Mouse (Mus musculus): ENCODE measurements around the gene Ace3. TPM values are rescaled to one million over a fixed set of nuclear protein-coding genes. Genes with fewer than 3 reads are reported as not detected.

Ace3 gene
- total RNA-seq (2021) = not detected
- long read RNA-seq, experiment 1 = 0 reads
- long read RNA-seq, experiment 2 = 0 reads

GRCm38 (mm10) chr11:105994375-105994774 lies at the start of gene Ace3:
Gene Ace3 (plus strand): TSS chr11:105994675.
- no peak for DNase-seq

DNA sequence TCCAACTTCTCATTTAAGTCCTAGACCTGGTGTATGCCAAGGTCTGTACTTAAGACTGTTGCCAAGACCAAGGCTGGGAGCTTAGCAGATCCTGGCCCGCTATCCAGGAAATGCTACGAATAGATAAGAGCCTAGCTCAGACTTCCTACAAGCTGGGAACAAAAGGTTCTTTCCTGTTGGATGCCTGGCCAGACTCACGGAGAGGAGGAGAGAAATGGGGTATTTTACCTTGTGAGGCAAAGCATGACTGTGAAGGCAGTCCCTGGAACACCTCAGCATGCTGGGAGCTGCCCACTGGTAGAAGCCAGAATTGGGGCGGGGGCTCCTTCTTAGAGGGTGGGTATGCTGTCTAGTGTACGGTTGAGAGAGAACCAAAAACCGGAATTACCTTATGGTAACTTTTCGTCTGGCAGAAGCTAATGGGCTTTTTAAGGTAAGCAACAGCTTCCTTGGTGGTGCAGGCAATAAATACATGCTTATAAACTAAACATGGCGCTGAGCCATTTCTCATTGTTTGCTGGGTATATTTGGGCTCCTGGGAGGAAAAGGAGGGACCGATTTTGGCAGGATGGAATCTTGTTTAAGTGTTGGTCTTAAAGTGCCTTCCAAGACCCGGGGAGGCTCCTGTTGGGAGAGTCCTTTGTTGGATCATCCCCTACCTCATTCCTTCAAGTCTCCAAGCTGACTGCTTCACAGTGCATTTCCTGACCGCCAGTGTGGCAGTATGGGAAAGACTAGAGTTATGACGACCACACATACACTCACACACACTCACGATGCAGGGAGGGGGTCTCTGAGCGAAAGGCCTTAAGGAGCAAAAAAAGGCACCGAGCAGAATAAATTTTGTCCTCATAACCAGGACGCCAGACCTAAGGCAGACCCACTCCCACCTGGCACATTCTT lies 49.5 kb upstream of the Ace3 start:
- peak; percentile 35 to 49 for DNase-seq

DNA sequence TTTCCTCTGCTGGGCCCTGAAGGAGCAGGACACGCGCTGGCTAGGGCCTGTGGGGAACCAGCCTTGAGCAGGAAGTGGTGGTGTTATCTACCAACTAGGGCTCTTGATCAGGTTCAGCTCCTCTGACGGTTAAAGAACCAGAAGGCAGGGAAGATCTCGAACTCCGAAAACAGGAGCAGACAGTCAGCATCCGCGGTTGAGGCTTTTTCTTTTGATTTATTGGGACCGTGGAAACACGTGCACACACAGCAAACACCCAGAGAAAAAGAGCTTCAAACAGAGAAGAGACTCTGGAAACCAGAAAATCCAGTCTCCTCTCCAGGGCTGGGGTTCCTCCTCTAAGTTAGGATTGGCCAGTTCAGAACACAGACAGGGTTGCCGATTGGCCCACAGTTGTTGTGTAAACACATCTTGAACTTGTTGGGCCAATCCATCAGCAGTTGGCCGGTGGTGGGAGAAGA lies 47.8 kb upstream of the Ace3 start:
- no peak for DNase-seq

DNA sequence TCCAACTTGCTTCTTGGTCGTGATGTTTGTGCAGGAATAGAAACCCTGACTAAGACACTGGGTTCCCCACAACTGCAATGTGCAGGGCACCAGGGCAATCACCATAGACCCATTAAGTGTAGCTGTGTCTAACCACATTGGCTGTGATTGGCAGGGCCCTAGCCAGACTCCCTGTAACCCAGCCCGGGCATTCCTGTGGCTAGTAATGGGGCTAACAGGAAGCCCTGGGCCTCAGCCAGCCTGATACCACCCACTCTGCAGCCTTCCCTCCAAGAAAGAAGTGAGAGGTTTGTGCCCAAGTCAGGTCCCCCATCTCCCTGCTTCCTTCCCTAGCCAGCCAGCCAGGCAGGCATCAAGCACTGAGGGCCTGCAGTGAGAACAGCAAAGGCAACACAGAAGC lies 46.2 kb upstream of the Ace3 start:
- DNase-seq = no peak

DNA sequence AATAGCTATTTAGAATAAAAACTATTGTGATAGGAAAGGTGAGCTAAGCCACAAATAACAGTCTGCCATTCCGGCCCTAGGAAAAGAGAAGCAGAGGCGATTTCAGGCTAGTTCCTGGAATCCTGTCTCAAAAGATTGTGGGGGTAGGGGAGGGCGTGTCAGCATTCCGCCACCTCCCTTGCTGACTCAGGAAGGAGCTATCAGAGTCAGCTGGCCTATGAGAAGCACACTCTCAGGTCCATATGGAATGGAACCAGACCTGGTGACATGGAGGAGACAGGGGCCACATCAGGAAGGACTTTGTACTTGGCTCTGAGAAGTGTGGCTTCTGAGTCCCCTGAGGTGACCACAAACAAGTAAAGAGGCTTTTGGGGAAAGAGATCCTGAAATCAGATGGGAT lies 44.0 kb upstream of the Ace3 start:
- no peak for DNase-seq

DNA sequence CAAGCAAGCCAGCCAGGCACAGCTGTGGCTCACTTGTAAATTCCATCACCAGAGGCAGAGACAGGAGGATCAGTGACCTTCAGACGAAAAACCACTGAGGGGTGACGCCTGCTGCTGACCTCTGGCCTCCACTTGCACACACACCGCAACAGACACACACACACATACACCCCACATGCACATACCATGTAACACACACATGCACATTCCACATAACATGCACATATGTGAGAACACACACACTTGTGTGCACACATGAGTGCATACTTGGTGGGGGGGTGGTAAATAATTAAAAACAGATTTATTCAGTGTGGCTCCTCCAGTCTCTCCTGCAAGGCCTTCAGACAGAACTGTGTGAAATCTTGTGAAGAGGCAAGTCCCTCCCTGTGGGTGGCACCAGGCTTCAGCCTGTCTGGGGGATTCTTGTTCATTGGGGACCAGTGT lies 42.9 kb upstream of the Ace3 start:
- DNase-seq = no peak

GRCm38 (mm10) chr11:105952111-105952510 lies 42.4 kb upstream of the Ace3 start:
- no peak for DNase-seq

- DNase-seq = no peak
Measured at GRCm38 (mm10) chr11:105952911-105953386, 41.5 kb upstream of the Ace3 start, which contains the start of gene Cyb561. Gene Cyb561 (minus strand): TSS chr11:105953336.

GRCm38 (mm10) chr11:105953402-105953801 lies 41.1 kb upstream of the Ace3 start:
- peak; percentile 78 to 86 for DNase-seq

GRCm38 (mm10) chr11:105955815-105956430 lies 38.6 kb upstream of the Ace3 start:
- peak in 1 of 2 experiments; percentile 20 for DNase-seq

GRCm38 (mm10) chr11:105957501-105957900 lies 37.0 kb upstream of the Ace3 start:
- no peak for DNase-seq

- no peak for DNase-seq
Measured at GRCm38 (mm10) chr11:105958566-105958965, 35.9 kb upstream of the Ace3 start.

GRCm38 (mm10) chr11:105959355-105959754 lies 35.1 kb upstream of the Ace3 start:
- no peak for DNase-seq

- no peak for DNase-seq
Measured at GRCm38 (mm10) chr11:105964691-105965090, 29.8 kb upstream of the Ace3 start.

GRCm38 (mm10) chr11:105966288-105966687 lies 28.2 kb upstream of the Ace3 start:
- DNase-seq = no peak

- DNase-seq = peak; percentile 22 to 53
Measured at GRCm38 (mm10) chr11:105967741-105968574, 26.5 kb upstream of the Ace3 start, which contains the start of gene Ace. Gene Ace (plus strand): TSS chr11:105967945.

DNA sequence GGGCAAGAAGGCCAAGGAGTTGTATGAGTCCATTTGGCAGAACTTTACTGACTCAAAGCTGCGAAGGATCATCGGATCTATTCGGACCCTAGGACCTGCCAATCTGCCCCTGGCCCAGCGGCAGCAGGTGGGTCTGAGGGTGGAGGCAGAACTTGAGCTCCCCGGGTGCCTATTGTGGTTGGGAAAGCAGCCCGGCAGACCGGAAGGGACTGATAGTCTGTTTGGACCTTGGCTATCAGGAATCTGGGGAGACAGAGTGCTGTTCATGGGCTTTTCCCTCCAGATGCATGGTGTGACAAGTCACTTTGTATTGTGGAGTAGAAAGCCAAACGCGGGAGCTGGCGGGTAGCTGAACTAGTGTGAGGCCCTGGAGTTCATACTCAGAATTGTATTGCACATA lies 25.5 kb upstream of the Ace3 start:
- DNase-seq = no peak

DNA sequence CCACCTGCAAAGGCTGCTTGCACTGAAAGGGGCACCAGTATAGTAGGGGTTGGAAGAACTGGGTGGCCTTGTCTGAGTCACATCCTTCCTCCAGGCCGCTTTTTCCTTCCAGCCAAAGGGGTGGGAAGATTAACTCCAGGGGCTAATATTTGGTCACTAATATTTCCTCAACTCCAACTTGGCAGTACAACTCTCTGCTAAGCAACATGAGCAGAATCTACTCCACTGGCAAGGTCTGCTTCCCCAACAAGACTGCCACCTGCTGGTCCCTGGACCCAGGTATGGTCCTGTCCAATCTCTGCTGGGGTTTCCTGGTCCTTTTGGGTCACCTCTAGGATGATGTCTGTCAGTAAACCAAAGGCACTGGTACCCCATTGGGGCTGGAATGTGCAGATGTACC lies 25.0 kb upstream of the Ace3 start:
- DNase-seq = peak; percentile 72 to 81

- DNase-seq = peak in 1 of 2 experiments; percentile 40
Measured at GRCm38 (mm10) chr11:105974593-105974992, 19.9 kb upstream of the Ace3 start.

DNA sequence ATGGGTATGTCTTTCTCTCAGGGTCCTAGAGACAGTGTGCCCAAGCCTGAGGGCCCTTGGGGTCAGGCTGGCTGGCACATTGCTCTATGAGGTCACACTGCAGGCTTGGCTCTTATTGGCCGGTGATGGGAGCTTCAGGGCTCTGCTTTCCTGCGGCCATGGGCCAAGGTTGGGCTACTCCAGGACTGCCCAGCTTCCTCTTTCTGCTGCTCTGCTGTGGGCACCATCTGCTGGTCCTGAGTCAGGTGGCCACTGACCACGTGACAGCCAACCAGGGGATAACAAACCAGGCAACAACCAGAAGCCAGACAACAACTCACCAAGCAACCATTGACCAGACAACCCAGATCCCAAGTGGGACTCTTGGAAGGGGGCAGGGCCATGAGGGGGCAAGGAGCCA lies 19.4 kb upstream of the Ace3 start:
- no peak for DNase-seq

- no peak for DNase-seq
Measured at GRCm38 (mm10) chr11:105975636-105976035, 18.8 kb upstream of the Ace3 start.

DNA sequence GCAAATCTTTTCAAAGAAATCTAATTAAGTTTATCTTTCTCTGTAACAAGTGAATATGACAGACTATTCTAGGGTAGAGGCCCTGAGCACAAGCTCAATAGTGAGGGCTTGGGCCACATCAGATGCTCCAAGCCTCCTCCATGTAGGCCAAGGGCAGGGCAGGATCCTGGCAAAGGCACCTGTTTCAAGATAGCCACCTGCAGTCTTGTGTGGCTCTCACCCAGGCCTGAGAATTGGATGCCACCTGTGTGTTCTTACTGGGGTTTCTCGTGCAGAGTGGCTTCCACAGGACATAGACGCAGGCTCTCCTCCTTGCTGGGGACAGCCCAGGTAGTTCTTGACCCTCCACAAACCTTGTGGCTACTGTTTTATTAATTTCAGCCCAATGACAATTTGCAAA lies 16.2 kb upstream of the Ace3 start:
- DNase-seq = no peak

Data from adrenal gland, postnatal 36 days (tissue).